Mouse (Mus musculus): ENCODE results near the gene Psat1.
A peak's percentile ranks its signal among the peaks of the same experiment; 100 is the strongest.

DNA sequence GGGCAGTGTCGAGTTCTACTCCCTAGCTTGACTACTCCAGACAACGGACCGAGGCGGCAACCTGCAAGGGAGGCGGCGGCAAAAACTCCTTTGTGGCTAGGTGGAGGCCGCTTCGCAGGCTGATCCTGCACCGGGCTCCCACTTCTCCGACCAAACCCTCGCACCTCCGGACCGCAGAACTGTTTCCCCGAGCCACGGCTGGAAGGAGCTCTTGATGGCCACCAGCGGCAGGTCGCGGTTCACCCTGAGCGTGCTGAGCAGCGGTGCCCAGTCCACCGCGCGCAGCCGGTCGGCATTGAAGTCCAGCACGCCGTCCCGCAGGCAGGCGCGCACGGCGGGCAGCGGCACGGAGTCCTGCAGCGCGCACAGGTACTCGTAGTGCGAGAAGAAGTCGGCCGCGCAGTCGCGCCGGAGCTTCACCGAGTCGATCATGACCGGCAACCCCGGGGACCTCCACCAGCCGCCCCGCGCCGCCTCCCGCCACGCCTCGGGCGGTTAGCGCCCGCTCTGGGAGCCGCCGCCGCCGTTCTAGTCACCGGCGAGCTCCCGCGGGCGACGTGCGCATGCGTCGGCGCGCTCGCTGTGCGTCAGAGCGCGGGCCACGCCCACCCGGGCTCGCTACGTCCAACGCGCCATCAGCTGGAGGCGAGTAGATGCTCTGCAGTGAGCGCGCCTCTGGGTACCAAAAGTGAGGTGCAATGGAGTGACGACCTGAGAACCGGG, 37.5 kb upstream of the Psat1 start, which contains the start of gene Cep78:
- TF ChIP-seq MAX (IDR thresholded peaks at IDR 0.05; ENCODE audit: low read depth) (no peak), SRF (IDR thresholded peaks at IDR 0.05; ENCODE audit: control insufficient read depth, insufficient read length, low read depth) (no peak), TCF12 (IDR thresholded peaks at IDR 0.05; ENCODE audit: insufficient read depth, poor library complexity, severe bottlenecking) (no peak), MYOG (IDR thresholded peaks at IDR 0.05; ENCODE audit: control insufficient read depth in 1 of 3, insufficient read depth in 1 of 3, insufficient read length in 2 of 3, low read depth in 2 of 3) (peak in 2 of 3 experiments; percentile 29 to 36), E2F4 (IDR thresholded peaks at IDR 0.05; ENCODE audit: insufficient read depth) (no peak), POLR2A (IDR thresholded peaks at IDR 0.05; ENCODE audit: insufficient read length, low read depth) (peak; percentile 90), MYOD1 (IDR thresholded peaks at IDR 0.05; ENCODE audit: control insufficient read depth in 1 of 3, insufficient read length in 2 of 3, low read depth in 2 of 3) (peak in 1 of 3 experiments; percentile 12), POLR2AphosphoS2 (IDR thresholded peaks at IDR 0.05; ENCODE audit: insufficient read length, low read depth) (peak; percentile 84), REST (IDR thresholded peaks at IDR 0.05; ENCODE audit: insufficient read depth, insufficient read length) (no peak), USF1 (IDR thresholded peaks at IDR 0.05; ENCODE audit: low read depth) (no peak)

Data from myocyte (in vitro differentiated cells).